Mouse (Mus musculus): ENCODE measurements around the gene Gm6526.
"Not testable (repeated sequence)": the region's sequence is repeated elsewhere in the genome, so short reads cannot be mapped to it uniquely, and the experiment has no call there.

GRCm38 (mm10) chr14:43804435-43804834 is 56.8 kb downstream of the Gm6526 start:
- peak; percentile 2 for TF ChIP-seq CTCF (IDR thresholded peaks at IDR 0.05; ENCODE audit: low read depth, low read length)
- not testable (repeated sequence) for TF ChIP-seq POLR2A (IDR thresholded peaks at IDR 0.05; ENCODE audit: insufficient read depth, low read length); EP300 (IDR thresholded peaks at IDR 0.05; ENCODE audit: insufficient read depth, low read depth, low read length)
